Mouse (Mus musculus) CD4-positive naive resting alpha-beta T cell, adult 57 days (primary cell): ENCODE results near the gene Olfr684. TPM values are rescaled to one million over a fixed set of nuclear protein-coding genes. Genes with fewer than 3 reads are reported as not detected.

Source experiments
- total RNA-seq: library from RNA; stranded (reverse); gene quantifications from one replicate; pipeline ENCODE4 v1.2.4, GENCODE M21; 2023

Olfr684 gene
- not detected for total RNA-seq

DNA sequence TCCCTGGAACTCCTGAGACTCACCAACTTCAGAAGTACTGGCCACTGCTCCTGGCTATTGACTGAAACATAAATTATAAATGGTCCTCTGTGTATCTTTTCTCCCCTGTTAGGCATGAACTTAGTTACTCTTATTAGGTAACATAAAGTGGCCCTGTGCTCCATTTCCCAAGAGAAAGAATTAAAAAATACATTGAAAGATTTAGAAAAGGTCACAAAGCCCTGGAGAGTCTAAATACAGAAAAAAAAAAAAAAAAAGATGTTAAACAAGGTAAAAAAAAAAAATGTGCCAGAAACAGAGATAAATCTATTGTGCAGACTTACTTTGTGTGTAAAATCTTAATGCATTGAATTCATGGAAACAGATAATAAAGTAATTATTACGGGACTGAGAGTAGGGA is at the start of gene Olfr684:
TSS of gene Olfr684 (minus strand) at position 101 of the 400 bp plus-strand sequence.

GRCm38 (mm10) chr7:105207385-105207784 is 43.9 kb upstream of the Olfr684 start, which contains the start of gene Olfr686:
Gene Olfr686, minus strand, starts transcription at chr7:105207485.

GRCm38 (mm10) chr7:105185912-105186311 is 22.5 kb upstream of the Olfr684 start, which contains the start of gene Olfr685:
Gene Olfr685, minus strand, starts transcription at chr7:105186012.

DNA sequence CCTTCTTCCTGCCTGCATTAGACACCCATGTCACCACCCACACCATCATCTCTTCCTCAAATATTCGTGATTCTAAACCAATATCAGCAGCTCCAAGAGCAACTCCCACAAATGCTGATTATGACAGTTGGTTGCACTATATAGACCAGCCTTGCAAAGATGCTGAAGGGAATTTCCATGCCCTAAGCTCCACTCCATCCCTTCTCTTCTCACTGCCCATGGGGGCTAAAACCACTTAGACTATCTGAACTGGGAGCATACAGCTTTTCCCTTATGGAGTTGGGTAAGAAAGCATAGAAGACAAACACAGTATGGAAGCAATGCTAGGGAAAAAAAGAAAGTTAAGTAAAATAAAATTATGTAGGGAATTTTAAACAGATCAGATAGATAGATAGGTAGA is 16.5 kb downstream of the Olfr684 start, which contains the start of gene Olfr683:
TSS of gene Olfr683 (minus strand) at position 101 of the 400 bp plus-strand sequence.

GRCm38 (mm10) chr7:105116536-105116935 is 46.9 kb downstream of the Olfr684 start, which contains the start of gene Olfr681:
Gene Olfr681, plus strand, starts transcription at chr7:105116836.

Other genes with a start within 250 kb of the Olfr684 start
- not detected for gene Olfr667, start 242.2 kb downstream of the Olfr684 start, total RNA-seq
- gene Olfr668, start 235.6 kb downstream of the Olfr684 start, total RNA-seq, result not detected
- gene Olfr669, start 229.4 kb downstream of the Olfr684 start, total RNA-seq, result not detected
- not detected for gene Olfr670, start 201.0 kb downstream of the Olfr684 start, total RNA-seq
- gene Olfr671, start 184.5 kb downstream of the Olfr684 start, total RNA-seq, result not detected
- gene Olfr672, start 161.6 kb downstream of the Olfr684 start, total RNA-seq, result not detected
- not detected for gene Olfr675, start 135.2 kb downstream of the Olfr684 start, total RNA-seq
- not detected for gene Olfr676, start 131.0 kb downstream of the Olfr684 start, total RNA-seq
- not detected for gene Olfr677, start 112.3 kb downstream of the Olfr684 start, total RNA-seq
- gene Olfr678, start 99.2 kb downstream of the Olfr684 start, total RNA-seq, result not detected
- gene Olfr679, start 82.4 kb downstream of the Olfr684 start, total RNA-seq, result not detected
- gene Olfr680-ps1, start 70.8 kb downstream of the Olfr684 start, total RNA-seq, result not detected
- not detected for gene Olfr681, start 46.8 kb downstream of the Olfr684 start, total RNA-seq
- gene Olfr683, start 16.6 kb downstream of the Olfr684 start, total RNA-seq, result not detected
- gene Olfr685, start 22.4 kb upstream of the Olfr684 start, total RNA-seq, result not detected
- gene Olfr686, start 43.8 kb upstream of the Olfr684 start, total RNA-seq, result not detected
- not detected for gene Olfr688, start 124.4 kb upstream of the Olfr684 start, total RNA-seq
- gene Olfr689, start 147.5 kb upstream of the Olfr684 start, total RNA-seq, result not detected
- gene Olfr690, start 170.5 kb upstream of the Olfr684 start, total RNA-seq, result not detected
- not detected for gene Olfr691, start 178.6 kb upstream of the Olfr684 start, total RNA-seq
- gene Olfr692, start 204.6 kb upstream of the Olfr684 start, total RNA-seq, result not detected
- not detected for gene Gm5901, start 211.4 kb upstream of the Olfr684 start, total RNA-seq
- 39.0 TPM for gene Fam160a2, start 236.4 kb upstream of the Olfr684 start, total RNA-seq
- not detected for gene Cnga4, start 240.9 kb upstream of the Olfr684 start, total RNA-seq